Mouse (Mus musculus) adrenal gland, postnatal 25 days (tissue): ENCODE data around the gene Eid2. TPM values are rescaled to one million over a fixed set of nuclear protein-coding genes. Genes with fewer than 3 reads are reported as not detected.
A peak's percentile ranks its signal among the peaks of the same experiment; 100 is the strongest.

Source experiments
- DNase-seq: peaks from one replicate; pipeline ENCODE4 v3.0.0; 2021; ENCODE audit warnings: mixed read lengths
- total RNA-seq: library from RNA; stranded (reverse); gene quantifications from 2 replicates; pipeline ENCODE4 v1.2.3, GENCODE M21; 2021

Gene Eid2
- total RNA-seq, 1 experiment from 2014 or later: 26.6 TPM

- peak; percentile 40 for DNase-seq
Observed at GRCm38 (mm10) chr7:28290638-28291590, 23.2 kb downstream of the Eid2 start, which contains the start of gene Selenov. Gene Selenov, minus strand, starts transcription at chr7:28291186.

DNA sequence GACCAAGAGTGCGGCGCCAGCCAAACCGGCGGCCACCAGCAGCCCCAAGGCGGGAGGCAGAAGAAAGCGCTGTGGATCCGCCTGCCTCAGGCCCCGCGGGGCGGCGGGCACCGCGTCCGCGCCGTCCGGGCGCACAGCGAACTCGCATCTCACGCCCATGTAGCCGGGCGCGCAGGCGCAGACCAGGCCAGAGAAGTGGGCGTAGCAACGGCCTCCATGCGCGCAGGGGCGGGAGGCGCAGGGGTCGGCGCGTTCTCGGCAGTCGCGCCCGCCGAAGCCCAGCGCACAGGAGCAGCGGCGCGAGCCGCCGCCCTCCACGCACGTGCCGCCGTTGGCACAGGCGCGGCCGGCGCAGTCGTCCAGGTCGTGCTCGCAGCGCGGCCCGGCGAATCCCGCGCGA, 26.8 kb downstream of the Eid2 start:
- DNase-seq: peak; percentile 80

GRCm38 (mm10) chr7:28298837-28299625, 31.4 kb downstream of the Eid2 start:
- DNase-seq: no peak

DNA sequence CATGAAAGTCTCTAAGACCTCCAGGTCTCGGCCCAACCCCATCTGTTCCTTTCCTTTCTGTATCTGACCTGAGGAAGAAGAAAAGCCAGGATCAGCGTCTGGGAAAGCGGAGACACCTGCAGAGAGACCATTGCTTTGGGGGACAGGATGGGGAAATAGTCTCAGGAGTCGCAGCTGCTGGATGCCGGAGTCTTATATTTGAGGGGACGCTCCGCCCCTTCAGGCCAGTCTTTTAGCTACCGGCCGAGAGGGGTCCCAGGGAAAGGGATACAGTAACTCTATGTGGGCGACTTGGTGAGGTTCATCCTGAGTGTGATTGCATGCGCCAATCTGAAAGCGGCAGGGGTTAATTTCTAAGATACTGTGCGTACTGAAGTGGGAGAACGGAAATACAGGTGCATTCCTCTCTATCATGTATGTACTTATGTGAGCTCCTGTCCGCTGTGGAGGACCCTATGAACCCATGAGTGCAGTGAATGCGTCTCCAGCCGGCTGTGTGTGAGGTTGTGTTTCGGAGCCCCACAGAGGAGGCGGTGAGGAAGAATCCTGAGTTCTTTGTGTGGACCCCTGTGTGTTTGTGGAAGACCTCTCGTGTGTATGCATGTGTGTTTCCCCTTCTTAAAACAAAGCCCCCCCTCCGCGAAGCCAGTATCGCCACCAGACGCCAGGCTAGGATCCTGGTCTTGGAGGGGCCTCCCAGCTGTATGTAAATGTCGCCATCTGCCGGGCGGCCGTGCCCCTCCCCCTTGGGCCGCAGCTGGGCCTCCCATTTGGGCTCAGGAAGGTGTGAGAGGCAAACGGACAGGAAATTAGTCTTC, 34.1 kb downstream of the Eid2 start, which contains the start of gene Dll3:
Dll3 (minus strand) TSS at position 623 of the 818 bp plus-strand sequence.
- peak; percentile 64 for DNase-seq

GRCm38 (mm10) chr7:28305641-28306040, 38.0 kb downstream of the Eid2 start:
- DNase-seq: peak; percentile 49

GRCm38 (mm10) chr7:28306216-28306615, 38.5 kb downstream of the Eid2 start:
- no peak for DNase-seq

- DNase-seq: no peak
Observed at GRCm38 (mm10) chr7:28309737-28310136, 42.1 kb downstream of the Eid2 start.

DNA sequence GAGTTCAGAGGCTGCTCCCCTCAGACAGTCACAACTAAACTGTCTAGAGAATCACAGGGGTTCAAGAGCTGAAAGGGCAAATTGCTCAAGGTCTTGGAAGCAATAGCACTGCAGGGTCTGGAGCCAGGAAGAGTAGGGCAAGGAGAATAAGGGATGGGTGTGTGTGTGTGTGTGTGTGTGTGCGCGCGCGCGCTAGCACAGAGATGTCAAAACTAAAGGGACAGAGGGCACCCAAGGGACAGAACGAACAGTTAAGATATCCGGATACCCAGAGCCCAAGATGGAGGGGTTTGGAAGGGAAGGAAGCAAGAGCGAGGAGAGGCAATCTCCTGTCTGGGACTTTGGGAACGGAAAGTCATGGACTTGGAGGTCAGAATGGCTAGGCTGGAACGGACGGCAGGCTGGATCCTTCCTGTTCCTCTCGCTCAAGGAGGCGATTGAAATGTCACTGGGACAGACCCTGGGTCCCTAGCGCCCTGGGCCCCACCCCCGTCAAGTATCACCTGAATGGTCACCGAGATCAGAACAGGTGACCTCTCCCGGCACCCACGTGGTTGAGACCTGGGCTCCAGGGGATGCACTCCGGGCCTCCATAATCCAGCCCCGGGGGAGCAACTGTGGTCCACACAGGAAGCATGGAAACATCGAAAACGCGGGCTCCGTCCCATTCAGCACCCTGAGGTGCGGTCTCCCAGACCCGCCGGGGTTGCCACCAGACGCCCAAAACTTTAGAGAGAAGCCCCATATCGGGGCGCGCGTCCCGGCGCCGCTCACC, 43.7 kb downstream of the Eid2 start:
- no peak for DNase-seq

DNA sequence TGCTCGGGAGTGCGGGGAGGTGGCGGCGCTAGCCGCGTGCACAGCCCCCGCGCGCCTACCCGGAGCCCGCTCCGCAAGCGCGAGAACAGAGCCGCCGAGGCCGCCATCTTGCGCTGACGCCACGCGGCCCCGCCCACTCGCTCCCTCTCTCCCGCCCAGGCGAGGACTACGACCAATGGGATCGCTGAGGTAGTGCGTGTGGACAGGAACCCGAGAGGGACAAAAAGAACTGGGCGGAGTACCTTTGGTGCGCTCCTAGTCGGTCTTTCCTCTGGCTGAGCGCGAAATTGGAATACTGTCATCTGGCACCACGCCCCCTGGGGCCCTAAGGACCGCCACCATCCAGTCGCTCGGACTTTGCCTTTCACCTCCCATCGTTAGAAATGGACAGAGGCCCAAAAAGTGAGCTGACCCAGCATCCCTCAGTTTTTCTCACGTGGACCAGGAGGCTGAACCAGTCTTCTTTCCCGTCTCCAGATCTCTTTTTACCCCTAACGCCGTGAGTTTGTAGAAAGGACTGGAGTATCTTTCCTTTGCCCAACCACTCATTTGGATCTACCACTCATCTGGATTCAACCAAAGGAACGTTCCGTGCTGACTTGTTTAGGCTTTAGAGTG, 44.4 kb downstream of the Eid2 start, which contains the start of gene Timm50:
Timm50 (minus strand) TSS at position 147 of the 618 bp plus-strand sequence.
- DNase-seq: peak; percentile 97

DNA sequence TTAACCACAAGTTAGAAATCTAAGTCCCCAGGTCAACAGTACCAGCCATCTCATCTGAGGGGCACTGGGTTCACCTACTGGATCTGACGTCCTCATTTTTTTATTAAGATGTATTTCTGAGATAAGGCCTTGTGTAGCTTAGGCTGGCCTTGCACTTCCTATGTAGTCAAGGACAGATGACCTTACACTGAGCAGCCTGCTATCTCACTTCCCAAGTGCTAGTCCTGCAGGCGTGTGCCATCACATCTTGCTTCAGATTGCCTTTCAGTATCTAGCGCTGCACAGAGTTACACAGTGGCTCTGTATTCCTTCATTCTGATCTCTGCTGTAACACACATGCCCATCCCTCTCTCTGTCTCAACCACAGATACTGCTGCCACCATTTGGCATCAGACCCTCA, 50.4 kb downstream of the Eid2 start:
- DNase-seq: no peak

DNA sequence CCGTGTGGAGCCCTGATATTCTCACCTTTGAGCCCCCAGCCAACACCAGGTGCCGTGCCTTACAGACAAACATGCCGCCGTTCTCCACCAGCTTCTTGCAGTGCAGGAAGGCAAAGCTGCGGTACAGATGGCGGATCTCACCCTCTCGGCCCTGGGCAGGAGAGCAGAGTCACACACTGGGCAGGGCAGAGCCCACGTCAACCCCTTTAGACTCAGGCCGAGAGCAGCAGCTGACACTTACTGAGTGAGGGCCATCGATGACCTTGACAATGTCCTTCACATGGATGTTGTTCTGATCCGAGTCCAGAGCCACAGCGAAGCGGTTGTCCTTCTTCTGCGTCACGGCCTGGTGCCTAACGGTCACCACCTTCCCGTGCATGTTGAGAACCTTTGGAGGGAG, 51.0 kb downstream of the Eid2 start:
- peak; percentile 43 for DNase-seq

Other genes starting within 250 kb of the Eid2 start
- 154 and 164 TPM in 2 replicates for gene Psmc4, start 217.8 kb upstream of the Eid2 start, total RNA-seq
- gene Fcgbp, start 196.6 kb upstream of the Eid2 start, total RNA-seq: not detected in 2 replicates
- not detected in 2 replicates for gene 9530053A07Rik, start 138.4 kb upstream of the Eid2 start, total RNA-seq
- 91.9 and 107 TPM in 2 replicates for gene Fbl, start 98.2 kb upstream of the Eid2 start, total RNA-seq
- 42.3 and 46.2 TPM in 2 replicates for gene Dyrk1b, start 88.4 kb upstream of the Eid2 start, total RNA-seq
- gene Eid2b, start 9.9 kb downstream of the Eid2 start, total RNA-seq: 19.2 and 21.1 TPM in 2 replicates
- gene Selenov, start 23.3 kb downstream of the Eid2 start, total RNA-seq: not detected in 2 replicates
- not detected in 2 replicates for gene Dll3, start 34.4 kb downstream of the Eid2 start, total RNA-seq
- 72.0 and 81.3 TPM in 2 replicates for gene Timm50, start 44.2 kb downstream of the Eid2 start, total RNA-seq
- 136 and 164 TPM in 2 replicates for gene Supt5, start 70.9 kb downstream of the Eid2 start, total RNA-seq
- gene Rps16, start 82.8 kb downstream of the Eid2 start, total RNA-seq: 820 and 1,029 TPM in 2 replicates
- 25.1 and 27.0 TPM in 2 replicates for gene Plekhg2, start 104.7 kb downstream of the Eid2 start, total RNA-seq
- gene Zfp36, start 112.4 kb downstream of the Eid2 start, total RNA-seq: 14.8 and 16.1 TPM in 2 replicates
- 31.3 and 34.4 TPM in 2 replicates for gene Med29, start 124.8 kb downstream of the Eid2 start, total RNA-seq
- 80.7 and 92.7 TPM in 2 replicates for gene Paf1, start 125.1 kb downstream of the Eid2 start, total RNA-seq
- gene Gmfg, start 169.6 kb downstream of the Eid2 start, total RNA-seq: 7.2 and 11.2 TPM in 2 replicates
- gene Lrfn1, start 184.1 kb downstream of the Eid2 start, total RNA-seq: 15.9 and 17.4 TPM in 2 replicates
- not detected in 2 replicates for gene Ifnl2, start 242.6 kb downstream of the Eid2 start, total RNA-seq